Mouse (Mus musculus) ES-Bruce4 (cell line): ENCODE measurements around the gene Serpina3m.

Experiments
- CTCF ChIP-seq: IDR thresholded peaks from one replicate; pipeline ENCODE4 v1.8.1; 2011; ENCODE audit warnings: low read depth, low read length
- POLR2A ChIP-seq: IDR thresholded peaks from one replicate; pipeline ENCODE4 v1.8.1; 2011; ENCODE audit warnings: low read length; ENCODE audit not compliant: insufficient read depth

DNA sequence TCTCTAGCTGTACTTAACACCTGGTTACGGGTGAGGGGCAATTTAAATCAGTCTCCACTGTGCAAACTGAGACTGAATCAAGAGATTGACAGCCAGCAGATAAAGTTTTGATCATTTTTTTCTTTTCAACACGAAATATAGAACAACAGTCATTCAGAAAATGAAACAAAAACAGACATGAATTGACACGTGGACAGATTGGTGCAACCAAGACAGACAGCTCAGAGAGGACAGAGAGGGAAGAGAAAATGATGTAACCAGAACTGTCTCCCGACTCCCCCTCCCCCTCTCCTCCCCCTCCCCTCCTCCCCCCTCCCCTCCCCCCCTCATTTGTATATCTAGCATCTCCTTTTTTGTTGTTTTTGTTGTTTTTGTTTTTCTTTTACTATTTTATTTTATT, 48.4 kb upstream of the Serpina3m start:
- TF ChIP-seq CTCF (no peak), POLR2A (no peak)
